Mouse (Mus musculus) spleen, postnatal 4 days (tissue): Measurements from ENCODE around the gene Atp2c2.

Source experiments
- DNase-seq, 2 experiments: peaks; one replicate each; pipeline ENCODE4 v3.0.0; 2022; ENCODE audit warnings: low spot score in 2 of 2

The Atp2c2 gene

GRCm38 (mm10) chr8:119742409-119742808 is 42.6 kb downstream of the Atp2c2 start:
- DNase-seq, result no peak

GRCm38 (mm10) chr8:119743291-119744026 is 43.6 kb downstream of the Atp2c2 start:
- peak; percentile 47 to 76 for DNase-seq

- no peak for DNase-seq
These were observed 44.8 kb downstream of the Atp2c2 start for GRCm38 (mm10) chr8:119744604-119745003.

GRCm38 (mm10) chr8:119755238-119756146 is 55.7 kb downstream of the Atp2c2 start:
- no peak for DNase-seq

GRCm38 (mm10) chr8:119756147-119756461 is 56.3 kb downstream of the Atp2c2 start:
- no peak for DNase-seq

GRCm38 (mm10) chr8:119756538-119756937 is 56.7 kb downstream of the Atp2c2 start:
- DNase-seq, result peak in 1 of 2 experiments; percentile 56

GRCm38 (mm10) chr8:119761692-119762091 is 61.9 kb downstream of the Atp2c2 start:
- DNase-seq, result peak in 1 of 2 experiments; percentile 55

- peak in 1 of 2 experiments; percentile 60 for DNase-seq
These were observed 62.7 kb downstream of the Atp2c2 start for GRCm38 (mm10) chr8:119762226-119763220.

GRCm38 (mm10) chr8:119765311-119765710 is 65.5 kb downstream of the Atp2c2 start:
- peak in 1 of 2 experiments; percentile 60 for DNase-seq

GRCm38 (mm10) chr8:119765761-119766444 is 66.1 kb downstream of the Atp2c2 start:
- DNase-seq, result peak in 1 of 2 experiments; percentile 58

- DNase-seq, result peak in 1 of 2 experiments; percentile 60
These were observed 76.9 kb downstream of the Atp2c2 start for GRCm38 (mm10) chr8:119776668-119777245.

GRCm38 (mm10) chr8:119777765-119778164 is 78.0 kb downstream of the Atp2c2 start:
- no peak for DNase-seq

GRCm38 (mm10) chr8:119778263-119778662 is 78.5 kb downstream of the Atp2c2 start, which contains the start of gene Tldc1:
Gene Tldc1, minus strand, starts transcription at chr8:119778416.
- peak; percentile 99 for DNase-seq

- DNase-seq, result peak; percentile 78 to 89
These were observed 79.4 kb downstream of the Atp2c2 start for GRCm38 (mm10) chr8:119779013-119779737.

GRCm38 (mm10) chr8:119780402-119781049 is 80.7 kb downstream of the Atp2c2 start:
- peak in 1 of 2 experiments; percentile 58 for DNase-seq

- peak; percentile 62 to 73 for DNase-seq
These were observed 81.5 kb downstream of the Atp2c2 start for GRCm38 (mm10) chr8:119781086-119781840.

- peak; percentile 73 to 90 for DNase-seq
These were observed 82.9 kb downstream of the Atp2c2 start for GRCm38 (mm10) chr8:119782715-119783114.

- no peak for DNase-seq
These were observed 83.8 kb downstream of the Atp2c2 start for GRCm38 (mm10) chr8:119783579-119783978.
